Mouse (Mus musculus) CD4-positive naive resting alpha-beta T cell, adult 57 days (primary cell): ENCODE measurements around the gene Gnaq. TPM values are rescaled to one million over a fixed set of nuclear protein-coding genes. Genes with fewer than 3 reads are reported as not detected.

Source experiments
- total RNA-seq: library from RNA; stranded (reverse); gene quantifications from one replicate; pipeline ENCODE4 v1.2.4, GENCODE M21; 2023

The Gnaq gene
- 13.0 TPM for total RNA-seq

GRCm38 (mm10) chr19:16132791-16132864, at the start of gene Gnaq:
Gnaq (plus strand) TSS chr19:16132831.

DNA sequence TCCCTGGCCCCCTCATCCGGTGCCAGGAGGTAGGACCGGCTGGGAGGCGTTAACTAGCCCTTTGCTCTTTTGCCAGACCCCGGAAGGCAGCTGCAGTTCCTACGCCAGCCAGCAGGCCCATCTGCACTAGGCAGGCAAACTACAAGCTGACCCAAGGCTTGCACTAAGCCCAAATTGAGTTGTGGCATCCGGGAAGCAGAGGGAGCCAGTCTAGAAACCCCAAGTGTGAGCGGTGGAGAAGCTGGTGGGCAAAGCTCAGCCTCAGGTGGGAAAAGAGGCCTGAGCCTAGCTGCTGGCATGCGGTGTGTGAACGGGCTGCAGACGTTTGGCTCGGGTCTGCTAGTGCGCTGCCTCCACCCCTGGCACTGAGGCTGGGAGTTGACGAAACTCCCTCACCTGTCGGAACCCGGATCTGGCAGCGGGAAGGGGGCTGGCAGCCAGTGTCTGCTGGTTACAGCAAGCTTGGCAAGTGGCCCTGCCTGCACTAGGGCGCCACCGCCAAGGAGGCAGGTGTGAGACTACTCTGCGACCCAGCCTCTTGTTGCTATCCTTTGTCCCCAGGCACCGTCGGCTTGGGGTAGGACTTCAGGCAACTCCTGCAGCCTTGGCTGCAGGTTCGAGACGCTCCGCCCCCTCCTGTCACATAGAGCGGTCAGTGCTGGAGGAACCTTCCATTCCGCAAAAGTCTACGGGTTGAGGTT, 303.1 kb downstream of the Gnaq start, which contains the start of gene Gna14:
Gene Gna14, plus strand, starts transcription at position 232 of the 701 bp plus-strand sequence.

Other genes with a start within 250 kb of the Gnaq start
- 17.3 TPM for gene Psat1, start 185.5 kb upstream of the Gnaq start, total RNA-seq
- 9.4 TPM for gene Cep78, start 147.8 kb upstream of the Gnaq start, total RNA-seq